Comparison of ENCODE assay signal across 12 mouse cellular contexts in genomic region chr8:79372084-79372483, GRCm38 (mm10). TPM values are rescaled to one million over a fixed set of nuclear protein-coding genes. Genes with fewer than 3 reads are reported as not detected.
DNase-seq lines count a peak whose midpoint lies in the region; ATAC-seq and TF ChIP-seq lines count a peak whose summit lies in the region.
"Had no signal": no experiment of that assay in that cellular context is flagged by ENCODE, and none has a peak within 500 bp of the region (broad histone marks: within the 10 kb centered on the region; RNA-seq: fewer than 3 reads in every experiment).

No protein-coding gene starts in this region.

- peak; percentile 7 for DNase-seq in hindbrain, postnatal 0 days (ENCODE audit: low spot score)
- peak; percentile 33 for DNase-seq in urinary bladder, postnatal 14 days (ENCODE audit: low spot score)
- no peak for DNase-seq in urinary bladder, adult 18-20 months (ENCODE audit: low spot score in 2 of 2)
- no peak for DNase-seq in lung, postnatal 10 days
- no peak for DNase-seq in right cerebral cortex, adult 18-20 months
- DNase-seq: cerebellum, adult 11-12 months had no signal

- H3K9me3 ChIP-seq in hindbrain, postnatal 0 days (ENCODE audit: low read length), result no peaks in the 10 kb centered on the region
- H3K9me3 ChIP-seq in hindbrain, embryonic 12.5 days (replicated peaks), result no peaks in the 10 kb centered on the region
- no peaks in the 10 kb centered on the region for H3K9me3 ChIP-seq in intestine, embryonic 16.5 days (ENCODE audit: control insufficient read depth, low read length)
- H3K9me3 ChIP-seq: embryonic facial prominence, embryonic 12.5 days; heart, embryonic 10.5 days; limb, embryonic 15.5 days had no signal

- no peak overlapping the region for H3K4me2 ChIP-seq in hindbrain, postnatal 0 days (ENCODE audit: low read depth, low read length)
- H3K4me2 ChIP-seq in hindbrain, embryonic 12.5 days (replicated peaks), result no peak overlapping the region
- H3K4me2 ChIP-seq in intestine, embryonic 16.5 days (ENCODE audit: low read depth, low read length), result peak overlapping the region; percentile 55
- H3K4me2 ChIP-seq: embryonic facial prominence, embryonic 12.5 days; limb, embryonic 15.5 days had no signal

- H3K9ac ChIP-seq in hindbrain, postnatal 0 days (replicated peaks; ENCODE audit: low read length), result no peak overlapping the region
- H3K9ac ChIP-seq in hindbrain, embryonic 12.5 days, result no peak overlapping the region
- H3K9ac ChIP-seq in intestine, embryonic 16.5 days (ENCODE audit: low read depth, low read length), result peak overlapping the region; percentile 54
- H3K9ac ChIP-seq: embryonic facial prominence, embryonic 12.5 days; limb, embryonic 15.5 days had no signal

- no peak for ATAC-seq in hindbrain, postnatal 0 days
- ATAC-seq in hindbrain, embryonic 12.5 days (ENCODE audit: low FRiP score), result no peak
- peak; percentile 18; the same call in 1 of the 2 replicates for ATAC-seq in intestine, embryonic 16.5 days

- no peak overlapping the region for H3K4me3 ChIP-seq in hindbrain, postnatal 0 days (ENCODE audit: low read length)
- H3K4me3 ChIP-seq in hindbrain, embryonic 12.5 days, result no peak overlapping the region
- H3K4me3 ChIP-seq in intestine, embryonic 16.5 days (ENCODE audit: low read length), result peak overlapping the region; percentile 34
- H3K4me3 ChIP-seq: embryonic facial prominence, embryonic 12.5 days; heart, embryonic 10.5 days; limb, embryonic 15.5 days had no signal

- H3K36me3 ChIP-seq in hindbrain, postnatal 0 days (ENCODE audit: insufficient read depth, low read length), result peaks cover 23% of the 10 kb centered on the region; the same call in 1 of the 2 replicates
- peaks cover 46% of the 10 kb centered on the region for H3K36me3 ChIP-seq in hindbrain, embryonic 12.5 days
- no peaks in the 10 kb centered on the region for H3K36me3 ChIP-seq in intestine, embryonic 16.5 days (ENCODE audit: control insufficient read depth, insufficient read depth, low read length)

- no peak for TF ChIP-seq CTCF in hindbrain, postnatal 0 days (IDR thresholded peaks at IDR 0.05; ENCODE audit: low read depth)

- no peaks in the 10 kb centered on the region for H3K27me3 ChIP-seq in hindbrain, postnatal 0 days (ENCODE audit: insufficient read depth, low read length)
- no peaks in the 10 kb centered on the region for H3K27me3 ChIP-seq in hindbrain, embryonic 12.5 days
- no peaks in the 10 kb centered on the region for H3K27me3 ChIP-seq in intestine, embryonic 16.5 days (replicated peaks; ENCODE audit: control insufficient read depth, insufficient read depth, low read length)
- H3K27me3 ChIP-seq: embryonic facial prominence, embryonic 12.5 days; limb, embryonic 15.5 days had no signal

- no peak overlapping the region for H3K27ac ChIP-seq in hindbrain, postnatal 0 days
- H3K27ac ChIP-seq in hindbrain, embryonic 12.5 days, result no peak overlapping the region
- H3K27ac ChIP-seq in intestine, embryonic 16.5 days (ENCODE audit: low read length), result peak overlapping the region; percentile 62
- H3K27ac ChIP-seq: embryonic facial prominence, embryonic 12.5 days; heart, embryonic 10.5 days; kidney, postnatal 0 days; limb, embryonic 15.5 days had no signal

- peaks cover 13% of the 10 kb centered on the region; the same call in 1 of the 2 replicates for H3K4me1 ChIP-seq in hindbrain, postnatal 0 days (ENCODE audit: insufficient read depth, low read length)
- H3K4me1 ChIP-seq in hindbrain, embryonic 12.5 days, result peaks cover 13% of the 10 kb centered on the region
- peaks cover 53% of the 10 kb centered on the region for H3K4me1 ChIP-seq in intestine, embryonic 16.5 days (ENCODE audit: control insufficient read depth, insufficient read depth, low read length)

- 51% methylated on average over 9 of the region's 9 CpGs for WGBS in hindbrain, postnatal 0 days
- WGBS in hindbrain, embryonic 12.5 days, result 88% methylated on average over 9 of the region's 9 CpGs
- WGBS in intestine, embryonic 16.5 days, result 49% methylated on average over 9 of the region's 9 CpGs

RNA-seq across cellular contexts. Expression of gene Smad1, which starts 27.2 kb away (rescaled TPM):
- total RNA-seq in hindbrain, postnatal 0 days (2014; rRNA removed), result 69.8 and 77.2 TPM in 2 replicates
- 49.1 and 50.1 TPM in 2 replicates for polyA plus RNA-seq in hindbrain, postnatal 0 days (2015; fragmentation: Nextera tagmentation; extraction: Ambion mirVana)
- polyA plus RNA-seq in hindbrain, embryonic 12.5 days (2016; fragmentation: Nextera tagmentation; extraction: Ambion mirVana), result 76.9 and 82.3 TPM in 2 replicates
- 33.4 and 33.6 TPM in 2 replicates for polyA plus RNA-seq in intestine, embryonic 16.5 days (2015; fragmentation: Nextera tagmentation; extraction: Ambion mirVana)

Comparison
In these comparisons a context has a peak if more than half of its experiments do, and no peak if none do; other contexts are left out.
1. DNase-seq: peak in hindbrain, postnatal 0 days (single experiment) and urinary bladder, postnatal 14 days (single experiment); none in urinary bladder, adult 18-20 months (0 of 2), lung, postnatal 10 days (single experiment) and right cerebral cortex, adult 18-20 months (single experiment).